Mouse (Mus musculus): Measurements from ENCODE around the gene Tubg1.
"Not testable (repeated sequence)": the region's sequence is repeated elsewhere in the genome, so short reads cannot be mapped to it uniquely, and the experiment has no call there.

Tubg1 gene

GRCm38 (mm10) chr11:101094930-101095313, 24.8 kb upstream of the Tubg1 start:
- in situ Hi-C loops (cut with MboI; ENCODE audit: low pct_unique_long_range_greater_than_20kb in 1 of 2, low sequenced_read_pairs in 2 of 2, unreplicated experiment in 1 of 2) = no loop called here

DNA sequence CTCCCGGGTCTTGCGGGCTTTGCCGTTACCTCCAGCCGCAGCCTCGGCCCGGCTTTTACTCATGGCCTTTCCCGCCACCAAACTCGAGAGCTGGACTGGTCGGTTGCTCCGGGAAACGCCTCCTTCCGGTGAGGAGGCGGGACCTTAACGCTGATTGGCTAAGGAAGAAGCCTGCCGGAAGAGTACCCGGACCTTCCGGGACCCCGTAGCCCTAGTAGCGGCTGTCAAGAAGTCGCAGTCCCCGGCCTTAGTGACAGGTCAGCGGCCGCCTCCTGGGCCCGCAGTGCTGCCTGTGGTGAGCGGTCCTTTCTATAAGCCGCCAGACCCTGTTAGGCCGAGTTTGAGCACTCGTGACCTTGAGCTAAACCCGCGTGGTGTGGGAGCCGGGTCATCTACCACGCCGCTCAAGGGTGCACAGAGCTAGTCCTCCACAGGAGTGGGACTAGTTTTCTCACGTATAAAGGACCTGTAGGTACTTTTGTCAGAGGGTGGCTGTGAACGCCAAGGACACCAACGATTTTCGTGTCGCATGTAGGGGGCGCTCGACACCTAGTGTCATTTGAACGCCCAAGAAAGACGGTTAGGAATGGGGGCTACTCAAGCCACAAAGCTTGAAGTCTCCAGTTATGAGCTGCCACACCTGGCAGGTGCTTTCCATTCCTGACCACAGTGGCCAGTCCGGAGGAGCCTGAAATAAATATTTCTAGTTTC, 24.3 kb upstream of the Tubg1 start, which contains the start of gene Psmc3ip:
TSS of gene Psmc3ip (minus strand) at position 123 of the 711 bp plus-strand sequence.
- in situ Hi-C loops (cut with MboI; ENCODE audit: low pct_unique_long_range_greater_than_20kb in 1 of 2, low sequenced_read_pairs in 2 of 2, unreplicated experiment in 1 of 2) = no loop called here

DNA sequence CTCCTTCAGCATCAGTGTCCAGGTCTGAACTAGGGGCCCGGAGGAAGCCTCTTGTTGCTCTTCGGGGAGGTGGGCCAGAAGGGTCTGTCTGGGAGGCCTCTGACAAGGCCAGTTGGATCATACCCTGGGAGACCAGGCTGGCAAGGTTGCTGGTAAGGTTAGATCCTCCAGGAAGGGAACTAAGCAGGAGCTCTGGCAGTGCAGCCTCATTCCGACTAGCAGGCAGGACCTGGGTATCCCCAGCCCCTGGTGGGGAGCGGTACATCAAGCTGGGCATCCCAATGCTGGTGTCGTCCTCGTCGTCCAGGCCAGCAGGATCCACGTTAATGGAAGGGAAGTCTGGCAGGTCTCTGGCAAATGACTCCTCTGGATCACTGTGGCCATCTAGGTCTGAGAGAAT, 21.5 kb upstream of the Tubg1 start:
- in situ Hi-C loops (cut with MboI; ENCODE audit: low pct_unique_long_range_greater_than_20kb in 1 of 2, low sequenced_read_pairs in 2 of 2, unreplicated experiment in 1 of 2) = no loop called here

DNA sequence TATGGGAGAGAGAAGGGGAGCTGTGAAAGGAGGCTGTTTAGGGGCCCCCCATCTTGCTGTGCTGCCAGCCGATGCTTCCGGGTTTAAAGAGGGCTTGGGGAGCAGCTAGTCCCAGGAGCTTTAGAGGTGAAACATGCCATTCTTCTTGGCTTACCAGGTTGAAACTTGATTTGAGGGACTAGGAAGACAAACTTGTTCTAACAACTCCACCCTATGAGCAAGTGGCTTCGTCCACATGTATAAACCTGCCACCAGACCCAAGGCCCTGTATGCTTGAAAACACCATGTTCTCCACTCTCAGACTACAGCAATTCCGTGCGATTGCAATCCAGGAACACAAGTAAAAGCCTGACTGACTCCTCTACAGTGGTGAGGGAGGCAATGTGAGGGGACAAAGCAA, 16.7 kb upstream of the Tubg1 start:
- in situ Hi-C loops (cut with MboI; ENCODE audit: low pct_unique_long_range_greater_than_20kb in 1 of 2, low sequenced_read_pairs in 2 of 2, unreplicated experiment in 1 of 2) = no loop called here

DNA sequence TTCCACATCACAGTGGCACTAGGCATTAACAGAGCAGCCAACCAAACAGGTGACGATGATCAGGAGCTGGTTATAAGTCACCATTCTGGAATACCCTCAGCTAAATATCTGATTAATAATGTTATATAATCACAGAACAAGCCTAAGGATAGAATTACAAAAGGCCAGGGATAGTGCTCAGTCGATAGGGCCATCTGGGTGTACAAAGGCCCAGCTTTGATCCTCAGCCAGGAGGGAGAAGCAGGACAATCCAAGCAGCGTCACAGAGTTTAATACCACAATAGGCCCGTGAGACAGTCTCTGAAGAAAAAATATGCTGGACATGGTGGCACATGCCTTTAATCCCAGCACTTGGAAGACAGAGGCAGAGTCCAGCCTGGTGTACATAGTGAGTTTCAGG, 10.4 kb upstream of the Tubg1 start:
- in situ Hi-C loops (cut with MboI; ENCODE audit: low pct_unique_long_range_greater_than_20kb in 1 of 2, low sequenced_read_pairs in 2 of 2, unreplicated experiment in 1 of 2) = no loop called here

GRCm38 (mm10) chr11:101110708-101111107, 9.0 kb upstream of the Tubg1 start:
- in situ Hi-C loops (cut with MboI; ENCODE audit: low pct_unique_long_range_greater_than_20kb in 1 of 2, low sequenced_read_pairs in 2 of 2, unreplicated experiment in 1 of 2) = no loop called here

GRCm38 (mm10) chr11:101111178-101111577, 8.6 kb upstream of the Tubg1 start:
- in situ Hi-C loops (cut with MboI; ENCODE audit: low pct_unique_long_range_greater_than_20kb in 1 of 2, low sequenced_read_pairs in 2 of 2, unreplicated experiment in 1 of 2) = no loop called here

DNA sequence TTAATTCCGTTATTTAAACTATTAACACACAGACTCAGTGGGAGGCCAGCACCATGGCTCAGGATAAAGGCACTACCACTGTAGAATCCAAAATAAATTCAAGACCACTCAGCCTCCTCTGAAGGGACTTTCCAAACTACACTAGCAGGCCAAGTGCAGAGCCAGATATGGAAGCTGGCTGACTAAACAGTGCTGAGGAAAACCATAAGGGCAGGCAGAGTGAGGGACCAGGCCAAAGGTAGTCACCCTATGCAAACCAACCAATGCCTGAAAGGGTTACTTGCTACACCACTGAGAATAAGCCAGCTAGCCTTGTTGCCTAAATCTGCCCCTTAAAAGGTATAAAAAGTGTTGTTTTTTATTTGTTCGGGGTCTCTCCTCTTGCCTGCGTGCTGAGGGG, 7.6 kb upstream of the Tubg1 start:
- in situ Hi-C loops (cut with MboI; ENCODE audit: low pct_unique_long_range_greater_than_20kb in 1 of 2, low sequenced_read_pairs in 2 of 2, unreplicated experiment in 1 of 2) = no loop called here

DNA sequence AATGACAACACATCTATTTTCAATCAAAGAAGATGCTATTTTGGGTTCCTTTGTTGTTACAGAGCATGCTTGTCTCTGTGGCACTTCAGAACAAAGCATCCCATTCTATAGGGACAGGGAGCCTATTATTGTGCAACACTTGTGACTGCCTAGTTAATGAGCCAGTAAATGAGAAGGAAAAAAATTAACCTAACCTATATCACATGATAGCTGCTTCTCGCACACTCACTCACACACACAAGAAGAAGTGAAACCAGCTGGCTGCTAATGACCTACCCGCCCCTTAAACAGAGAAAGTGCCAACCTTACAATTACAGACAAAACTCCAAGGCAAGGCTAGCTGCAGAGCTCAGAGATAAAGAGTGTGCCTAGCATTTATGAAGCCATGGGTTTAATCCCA, 4.2 kb upstream of the Tubg1 start:
- in situ Hi-C loops (cut with MboI; ENCODE audit: low pct_unique_long_range_greater_than_20kb in 1 of 2, low sequenced_read_pairs in 2 of 2, unreplicated experiment in 1 of 2) = no loop called here

DNA sequence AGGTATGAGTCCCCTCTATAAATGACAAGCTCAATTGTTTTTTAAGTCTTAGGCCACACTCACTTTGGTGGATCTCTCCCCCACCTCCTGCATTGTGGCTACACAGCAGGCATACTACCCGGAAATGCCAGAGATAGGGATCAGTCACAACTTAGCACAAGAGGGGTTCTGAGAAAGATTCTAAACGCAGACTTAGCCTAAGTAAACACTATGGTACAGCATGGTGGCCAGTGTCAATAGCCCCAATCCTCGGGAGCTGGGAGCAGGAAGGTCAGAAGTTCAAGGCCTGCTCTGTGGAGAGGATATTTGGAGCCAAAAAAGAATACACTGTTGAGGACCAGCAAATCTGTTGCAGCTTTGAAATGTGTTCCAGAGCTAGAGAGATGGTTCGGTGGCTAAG, 1.6 kb upstream of the Tubg1 start:
- in situ Hi-C loops (cut with MboI; ENCODE audit: low pct_unique_long_range_greater_than_20kb in 1 of 2, low sequenced_read_pairs in 2 of 2, unreplicated experiment in 1 of 2) = no loop called here

DNA sequence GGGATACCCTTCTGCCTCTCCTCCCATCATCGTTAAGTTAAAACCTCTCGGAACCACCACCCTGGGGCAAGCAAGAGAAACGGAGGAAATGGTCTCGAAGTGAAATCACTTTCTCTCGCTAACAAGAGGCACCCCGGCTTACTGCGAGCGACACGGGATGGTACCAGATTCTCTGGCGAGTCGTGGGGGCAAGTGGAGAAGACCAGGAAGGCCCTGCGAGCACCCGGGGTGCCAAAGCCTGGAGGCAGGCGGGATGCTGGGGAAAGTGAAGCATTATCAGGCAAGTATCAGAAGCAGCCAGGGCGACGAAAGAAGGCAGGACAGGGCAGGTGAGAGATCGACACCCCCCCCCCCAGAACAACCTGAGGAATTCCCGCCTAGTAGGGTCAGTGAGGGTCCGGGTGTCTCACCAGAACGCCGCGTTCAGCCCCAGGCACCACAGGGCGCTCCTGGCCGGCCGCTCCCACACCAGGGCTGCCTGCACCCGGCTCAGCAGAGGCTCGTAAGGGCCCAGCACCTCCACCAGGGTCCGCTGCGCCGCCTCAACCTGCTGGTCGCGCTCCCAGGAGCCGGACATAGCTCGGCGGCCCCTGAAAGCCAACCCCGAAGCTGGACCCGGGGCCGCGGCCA, 492 bp upstream of the Tubg1 start:
- in situ Hi-C loops (cut with MboI; ENCODE audit: low pct_unique_long_range_greater_than_20kb in 1 of 2, low sequenced_read_pairs in 2 of 2, unreplicated experiment in 1 of 2) = no loop called here

GRCm38 (mm10) chr11:101120545-101121188, 929 bp downstream of the Tubg1 start:
- in situ Hi-C loops (cut with MboI; ENCODE audit: low pct_unique_long_range_greater_than_20kb in 1 of 2, low sequenced_read_pairs in 2 of 2, unreplicated experiment in 1 of 2) = no loop called here

GRCm38 (mm10) chr11:101124494-101124893, 4.8 kb downstream of the Tubg1 start:
- in situ Hi-C loops (cut with MboI; ENCODE audit: low pct_unique_long_range_greater_than_20kb in 1 of 2, low sequenced_read_pairs in 2 of 2, unreplicated experiment in 1 of 2) = not testable (repeated sequence)

GRCm38 (mm10) chr11:101125008-101125407, 5.3 kb downstream of the Tubg1 start:
- in situ Hi-C loops (cut with MboI; ENCODE audit: low pct_unique_long_range_greater_than_20kb in 1 of 2, low sequenced_read_pairs in 2 of 2, unreplicated experiment in 1 of 2) = not testable (repeated sequence)

DNA sequence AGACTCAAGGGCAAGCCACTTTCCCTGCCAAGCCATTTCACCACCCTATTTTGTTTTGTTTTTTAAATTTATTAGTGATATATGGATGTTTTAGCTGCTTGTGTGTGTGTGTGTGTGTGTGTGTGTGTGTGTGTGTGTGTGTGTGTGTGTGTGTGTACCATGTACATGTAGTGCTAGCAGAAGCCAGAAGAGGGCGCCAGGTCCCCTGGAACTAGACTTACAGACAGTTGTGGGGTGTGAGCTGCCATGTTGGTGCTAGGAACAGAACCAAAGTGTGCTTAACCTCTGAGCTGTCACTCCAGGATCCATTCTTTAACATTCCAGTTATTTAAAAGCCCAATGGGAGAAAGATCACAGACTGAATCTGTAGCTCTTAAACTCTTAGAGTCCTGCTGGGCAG, 7.3 kb downstream of the Tubg1 start:
- in situ Hi-C loops (cut with MboI; ENCODE audit: low pct_unique_long_range_greater_than_20kb in 1 of 2, low sequenced_read_pairs in 2 of 2, unreplicated experiment in 1 of 2) = no loop called here

- in situ Hi-C loops (cut with MboI; ENCODE audit: low pct_unique_long_range_greater_than_20kb in 1 of 2, low sequenced_read_pairs in 2 of 2, unreplicated experiment in 1 of 2) = no loop called here
Observed at GRCm38 (mm10) chr11:101128996-101129577, 9.3 kb downstream of the Tubg1 start.

DNA sequence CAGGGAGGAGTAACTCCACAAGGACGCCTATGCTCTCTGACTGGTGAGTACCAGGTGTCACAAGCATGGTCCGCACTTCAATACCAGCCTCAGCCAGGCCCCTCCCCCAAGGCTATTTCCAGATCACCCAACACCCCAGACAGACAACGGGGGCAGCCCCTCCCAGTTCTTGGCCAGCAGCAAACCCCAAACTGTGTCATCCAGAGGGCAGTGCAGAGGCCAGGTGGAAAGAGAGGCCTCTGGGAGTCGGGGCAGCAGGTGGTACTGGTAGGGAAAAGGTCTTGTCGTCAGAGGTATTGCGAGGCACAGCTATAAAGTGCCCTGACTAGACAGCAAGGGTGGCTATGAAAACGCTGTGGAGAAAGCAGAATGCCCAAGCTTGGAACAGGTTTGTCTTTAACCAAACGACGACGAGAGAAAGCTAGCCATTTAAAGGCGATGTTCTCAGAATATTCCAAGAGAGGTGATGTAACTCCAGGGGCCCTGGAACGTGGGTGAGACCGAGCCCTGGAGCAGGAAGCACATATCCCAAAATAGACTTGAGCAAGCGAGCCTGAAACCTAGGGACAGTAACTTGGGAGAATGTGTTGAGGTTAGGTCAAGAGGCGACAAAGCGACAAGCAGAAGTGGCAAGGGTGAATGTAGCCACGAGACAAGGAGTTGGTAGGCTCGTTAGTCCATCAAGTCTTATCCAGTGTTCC, 10.5 kb downstream of the Tubg1 start:
- in situ Hi-C loops (cut with MboI; ENCODE audit: low pct_unique_long_range_greater_than_20kb in 1 of 2, low sequenced_read_pairs in 2 of 2, unreplicated experiment in 1 of 2) = loop anchor here in 1 of 2 experiments (10.0 kb wide), 1 partner anchor 55 kb away; no protein-coding TSS in a partner anchor

DNA sequence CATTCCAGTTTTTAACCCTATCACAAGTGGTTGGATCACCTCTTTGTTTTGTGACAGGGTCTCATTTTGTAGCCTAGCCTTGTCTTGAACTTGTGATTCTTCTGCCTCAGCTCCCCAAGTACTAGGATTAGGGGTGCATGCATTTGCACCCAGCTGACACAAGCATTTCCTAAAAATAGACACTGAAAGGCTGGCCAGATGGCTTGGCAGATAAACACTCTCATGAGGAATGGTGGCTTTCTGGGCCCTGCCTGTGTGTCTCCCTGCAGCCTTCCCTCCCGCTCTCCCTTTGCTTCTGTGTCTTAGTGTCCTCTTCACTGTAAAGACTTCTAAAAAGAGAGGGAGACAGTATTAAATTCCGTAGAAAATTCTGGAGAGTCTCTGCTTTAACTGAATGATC, 11.4 kb downstream of the Tubg1 start:
- in situ Hi-C loops (cut with MboI; ENCODE audit: low pct_unique_long_range_greater_than_20kb in 1 of 2, low sequenced_read_pairs in 2 of 2, unreplicated experiment in 1 of 2) = loop anchor here in 1 of 2 experiments (10.0 kb wide), 1 partner anchor 54 kb away; no protein-coding TSS in a partner anchor

- in situ Hi-C loops (cut with MboI; ENCODE audit: low pct_unique_long_range_greater_than_20kb in 1 of 2, low sequenced_read_pairs in 2 of 2, unreplicated experiment in 1 of 2) = loop anchor here in 1 of 2 experiments (10.0 kb wide), 1 partner anchor 53 kb away; no protein-coding TSS in a partner anchor
Observed at GRCm38 (mm10) chr11:101131701-101132100, 12.0 kb downstream of the Tubg1 start.

All from mouse embryonic stem cell (cell line).